In the genomic region with DNA sequence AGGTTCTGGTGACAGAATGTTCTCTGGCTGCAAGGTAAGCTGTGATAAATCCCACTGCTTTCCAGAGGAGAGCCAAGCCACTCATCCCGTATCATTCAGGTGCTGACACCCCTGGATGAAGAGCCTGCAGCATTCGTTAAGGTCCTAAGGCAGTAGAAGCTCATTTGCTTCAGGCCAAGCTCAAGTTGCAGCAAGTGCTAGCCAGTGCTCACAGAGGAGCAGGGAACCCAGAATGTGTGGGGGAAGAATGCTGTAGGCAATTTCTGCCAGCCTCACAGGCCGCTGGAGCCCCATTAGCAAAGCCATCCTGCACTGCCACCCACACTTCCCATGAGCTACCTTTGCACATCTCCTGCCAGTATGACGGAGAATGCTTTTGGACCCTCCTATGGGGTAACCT, we compare ENCODE assay signal across 18 mouse cellular contexts.
DNase-seq lines count a peak whose midpoint lies in the region; ATAC-seq and TF ChIP-seq lines count a peak whose summit lies in the region.
"Had no signal": no experiment of that assay in that cellular context is flagged by ENCODE, and none has a peak within 500 bp of the region (broad histone marks: within the 10 kb centered on the region; RNA-seq: fewer than 3 reads in every experiment).

No protein-coding gene starts in this region.

- peaks cover 18% of the 10 kb centered on the region for H3K36me3 ChIP-seq in midbrain, embryonic 15.5 days (replicated peaks)
- H3K36me3 ChIP-seq in intestine, postnatal 0 days (ENCODE audit: control insufficient read depth, insufficient read depth) = no peaks in the 10 kb centered on the region
- H3K36me3 ChIP-seq: embryonic facial prominence, embryonic 15.5 days; heart, embryonic 15.5 days; stomach, embryonic 15.5 days had no signal

- H3K27ac ChIP-seq in midbrain, embryonic 15.5 days = peak overlapping the region; percentile 33
- H3K27ac ChIP-seq in intestine, postnatal 0 days (ENCODE audit: low read depth, low read length) = no peak overlapping the region
- H3K27ac ChIP-seq: embryonic facial prominence, embryonic 15.5 days; forebrain, embryonic 12.5 days; heart, embryonic 15.5 days; stomach, embryonic 15.5 days had no signal

- no peak overlapping the region for H3K4me3 ChIP-seq in midbrain, embryonic 15.5 days
- H3K4me3 ChIP-seq in intestine, postnatal 0 days (ENCODE audit: low read depth, low read length) = no peak overlapping the region
- H3K4me3 ChIP-seq: embryonic facial prominence, embryonic 15.5 days; forebrain, embryonic 12.5 days; heart, embryonic 15.5 days; stomach, embryonic 15.5 days had no signal

- H3K4me2 ChIP-seq in midbrain, embryonic 15.5 days = no peak overlapping the region
- no peak overlapping the region for H3K4me2 ChIP-seq in intestine, postnatal 0 days (replicated peaks; ENCODE audit: low read depth)
- H3K4me2 ChIP-seq: embryonic facial prominence, embryonic 15.5 days; forebrain, embryonic 12.5 days; heart, embryonic 15.5 days; stomach, embryonic 15.5 days had no signal

- TF ChIP-seq CTCF in intestine, postnatal 0 days (IDR thresholded peaks at IDR 0.05; ENCODE audit: low read depth) = no peak

- peaks cover 47% of the 10 kb centered on the region for H3K4me1 ChIP-seq in midbrain, embryonic 15.5 days
- no peaks in the 10 kb centered on the region for H3K4me1 ChIP-seq in intestine, postnatal 0 days (replicated peaks; ENCODE audit: control insufficient read depth, insufficient read depth, low read length)
- H3K4me1 ChIP-seq: embryonic facial prominence, embryonic 15.5 days; stomach, embryonic 15.5 days had no signal

- H3K9me3 ChIP-seq in midbrain, embryonic 15.5 days = no peaks in the 10 kb centered on the region
- no peaks in the 10 kb centered on the region for H3K9me3 ChIP-seq in intestine, postnatal 0 days (ENCODE audit: control insufficient read depth)
- H3K9me3 ChIP-seq: embryonic facial prominence, embryonic 15.5 days; heart, embryonic 15.5 days; stomach, embryonic 15.5 days had no signal

- no peak for ATAC-seq in midbrain, embryonic 15.5 days (replicated peaks)
- ATAC-seq in intestine, postnatal 0 days = no peak
- ATAC-seq: liver, postnatal 0 days had no signal

- no peak overlapping the region for H3K9ac ChIP-seq in midbrain, embryonic 15.5 days
- H3K9ac ChIP-seq in intestine, postnatal 0 days (ENCODE audit: low read depth, low read length) = no peak overlapping the region
- H3K9ac ChIP-seq: embryonic facial prominence, embryonic 15.5 days; forebrain, embryonic 12.5 days; heart, embryonic 15.5 days; liver, postnatal 0 days; stomach, embryonic 15.5 days had no signal

- 68% methylated on average over 4 of the region's 4 CpGs for WGBS in midbrain, embryonic 15.5 days
- WGBS in intestine, postnatal 0 days = 80% methylated on average over 4 of the region's 4 CpGs

- DNase-seq in layer of hippocampus, adult 11-12 months (ENCODE audit: low spot score) = peak; percentile 45
- DNase-seq in layer of hippocampus, postnatal 14 days (ENCODE audit: low spot score in 2 of 2) = no peak
- peak; percentile 71 for DNase-seq in right cerebral cortex, adult 18-20 months
- DNase-seq in right cerebral cortex, postnatal 14 days = no peak
- DNase-seq in lung, postnatal 36 days = no peak
- DNase-seq: cerebellum, adult 9-10 months; gastrocnemius, postnatal 10 days; heart, adult 18-20 months; kidney, postnatal 4 days; liver; liver, postnatal 0 days; lung, postnatal 14 days had no signal

- no peaks in the 10 kb centered on the region for H3K27me3 ChIP-seq in midbrain, embryonic 15.5 days (replicated peaks)
- no peaks in the 10 kb centered on the region for H3K27me3 ChIP-seq in intestine, postnatal 0 days (replicated peaks; ENCODE audit: control insufficient read depth, insufficient read depth, low read length)
- H3K27me3 ChIP-seq: embryonic facial prominence, embryonic 15.5 days; heart, embryonic 15.5 days; stomach, embryonic 15.5 days had no signal

Comparison
In these comparisons a context has a peak if more than half of its experiments do, and no peak if none do; other contexts are left out.
1. DNase-seq: peak in layer of hippocampus, adult 11-12 months (single experiment) and right cerebral cortex, adult 18-20 months (single experiment); none in layer of hippocampus, postnatal 14 days (0 of 2), right cerebral cortex, postnatal 14 days (single experiment) and lung, postnatal 36 days (single experiment).